Mouse (Mus musculus): Measurements from ENCODE around the gene Dlg4.
"Not testable (repeated sequence)": the region's sequence is repeated elsewhere in the genome, so short reads cannot be mapped to it uniquely, and the experiment has no call there.

Gene Dlg4

DNA sequence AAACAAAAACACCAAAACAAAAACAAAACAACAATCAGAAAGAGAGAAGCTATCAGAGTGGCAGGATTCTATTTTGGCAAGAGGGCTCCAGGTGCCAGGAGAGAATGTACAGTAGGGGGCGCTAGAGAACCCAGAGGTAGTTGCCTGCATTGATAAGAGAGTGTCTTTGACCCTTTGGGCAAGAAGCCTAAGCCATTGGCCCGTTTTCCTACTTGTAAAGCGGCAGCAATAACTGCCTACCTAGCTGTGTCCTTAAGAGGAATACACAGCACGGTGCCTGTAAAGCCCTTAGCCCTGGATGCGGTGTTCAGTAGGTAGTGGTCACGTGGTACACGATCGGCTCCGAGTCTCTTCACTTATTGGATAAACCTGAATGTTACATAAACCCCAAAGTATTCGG is 33.1 kb downstream of the Dlg4 start:
- DNase-seq (ENCODE audit: low spot score) = peak; percentile 31

DNA sequence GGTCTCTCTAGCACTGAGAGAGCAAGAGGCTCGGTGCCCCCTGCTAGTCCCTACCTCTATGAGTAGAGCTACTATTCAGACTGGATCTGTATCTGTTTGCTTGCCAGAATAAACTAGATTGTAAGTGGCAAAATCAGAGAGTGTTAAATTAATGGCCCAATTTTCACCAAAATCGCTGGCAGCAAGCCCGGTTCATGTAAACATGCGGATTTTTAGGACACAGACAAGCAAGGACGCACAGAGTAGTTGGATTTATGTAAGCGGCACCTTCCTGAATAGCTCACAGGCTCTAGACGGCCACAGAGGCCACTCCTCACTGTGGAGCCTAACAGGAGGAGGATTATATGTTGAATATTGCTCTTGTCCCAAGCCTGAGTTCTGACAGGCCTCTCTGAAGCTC is 36.4 kb downstream of the Dlg4 start:
- DNase-seq (ENCODE audit: low spot score) = peak; percentile 14

DNA sequence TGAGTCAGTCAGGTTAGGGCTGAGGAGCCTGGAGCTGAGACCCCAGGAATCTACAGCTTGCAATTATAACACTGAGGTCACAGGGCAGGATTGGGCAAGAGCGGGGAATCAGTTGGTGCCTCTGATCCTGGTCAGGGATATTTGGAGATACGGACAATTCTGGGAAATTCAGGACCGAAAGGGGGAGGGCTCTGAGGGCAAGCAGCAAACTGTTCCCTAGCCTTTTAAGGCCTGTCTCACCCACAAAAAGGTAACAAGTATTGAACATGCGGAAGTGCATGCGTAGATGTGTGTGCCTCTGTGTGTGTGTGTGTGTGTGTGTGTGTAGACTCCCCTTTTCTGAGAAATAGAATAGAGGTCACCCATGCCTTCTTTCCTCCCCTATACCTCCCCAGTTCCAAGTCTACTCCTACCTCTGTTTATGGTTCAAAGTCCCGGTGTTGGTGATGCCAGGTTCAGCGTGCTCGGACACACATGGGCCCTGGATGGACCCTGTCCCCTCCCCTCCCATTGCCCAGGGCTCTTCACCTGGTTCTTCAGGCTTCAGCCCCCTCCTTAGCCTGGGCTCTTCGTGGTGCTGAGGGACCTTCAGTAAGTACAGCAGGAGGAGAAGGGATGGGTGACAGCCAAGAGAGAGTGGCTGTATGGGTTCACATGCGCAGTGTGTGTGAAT is 37.3 kb downstream of the Dlg4 start, which contains the start of gene Asgr1:
Gene Asgr1, plus strand, starts transcription at position 188 of the 673 bp plus-strand sequence.
- no peak for DNase-seq (ENCODE audit: low spot score)

DNA sequence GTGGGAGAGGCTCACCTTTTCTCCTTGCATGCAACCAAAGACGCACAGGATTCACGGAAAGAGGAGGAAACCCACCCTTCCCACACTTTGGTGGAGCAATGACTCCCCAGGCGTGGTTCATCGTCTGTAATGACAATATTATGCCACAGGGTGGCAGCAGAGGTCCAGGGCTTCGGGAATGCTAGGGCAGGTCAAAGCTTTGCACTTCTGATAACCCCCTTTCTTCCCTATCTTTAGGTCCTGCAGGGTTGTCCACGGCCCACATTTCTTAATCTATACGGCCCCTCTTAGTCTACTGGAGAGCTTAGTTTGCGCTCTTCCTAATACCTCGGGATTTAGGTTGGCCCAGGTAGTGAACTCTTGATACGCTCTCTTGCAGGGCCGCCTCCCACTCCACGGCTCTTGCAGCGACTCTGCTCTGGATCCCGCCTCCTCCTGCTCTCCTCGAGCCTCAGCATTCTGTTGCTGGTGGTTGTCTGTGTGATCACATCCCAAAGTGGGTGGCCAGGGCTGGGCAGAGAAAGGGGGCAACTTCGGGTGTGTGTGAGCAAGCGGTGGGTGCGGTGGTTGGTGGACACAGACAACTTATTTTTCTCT is 39.0 kb downstream of the Dlg4 start:
- peak; percentile 80 for DNase-seq (ENCODE audit: low spot score)

DNA sequence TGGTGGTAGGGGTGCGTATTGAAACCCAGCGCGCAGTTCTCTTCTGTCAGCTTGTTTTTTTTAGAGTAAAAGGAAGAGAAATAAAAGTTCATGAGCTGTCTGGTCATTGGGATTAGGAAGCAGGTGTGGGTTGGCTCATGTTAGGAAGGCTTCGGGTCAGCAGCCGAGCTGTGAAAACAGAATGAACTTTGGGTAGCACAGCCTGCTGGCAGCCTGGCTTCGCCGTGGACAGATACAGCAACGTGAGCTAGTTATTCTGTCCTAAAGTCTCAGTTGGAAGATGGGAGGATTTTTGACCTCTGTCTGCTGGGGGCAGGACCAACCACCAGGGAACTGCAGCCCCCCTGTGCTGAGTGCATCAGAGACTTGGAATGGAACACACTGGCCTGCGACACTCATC is 41.1 kb downstream of the Dlg4 start:
- no peak for DNase-seq (ENCODE audit: low spot score)

DNA sequence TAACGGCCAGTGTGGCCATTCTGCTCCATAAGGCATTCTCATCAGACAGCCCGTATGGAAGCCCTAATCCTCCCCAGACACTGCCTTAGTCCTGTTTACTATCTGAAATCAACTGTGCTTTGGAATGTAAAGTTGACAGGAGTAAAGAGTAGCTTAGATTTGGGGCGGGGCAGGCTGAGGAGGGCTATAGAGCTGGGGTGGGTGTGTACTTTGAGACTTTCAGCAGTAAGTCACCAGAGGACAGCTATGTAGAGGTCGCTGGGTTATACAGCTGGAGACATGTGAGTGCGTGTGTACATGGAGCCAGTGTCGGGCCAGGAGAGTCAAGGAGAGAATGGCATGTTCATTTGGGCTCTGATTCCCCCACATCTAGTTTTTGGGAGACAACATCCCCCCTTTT is 43.2 kb downstream of the Dlg4 start:
- DNase-seq (ENCODE audit: low spot score) = no peak

DNA sequence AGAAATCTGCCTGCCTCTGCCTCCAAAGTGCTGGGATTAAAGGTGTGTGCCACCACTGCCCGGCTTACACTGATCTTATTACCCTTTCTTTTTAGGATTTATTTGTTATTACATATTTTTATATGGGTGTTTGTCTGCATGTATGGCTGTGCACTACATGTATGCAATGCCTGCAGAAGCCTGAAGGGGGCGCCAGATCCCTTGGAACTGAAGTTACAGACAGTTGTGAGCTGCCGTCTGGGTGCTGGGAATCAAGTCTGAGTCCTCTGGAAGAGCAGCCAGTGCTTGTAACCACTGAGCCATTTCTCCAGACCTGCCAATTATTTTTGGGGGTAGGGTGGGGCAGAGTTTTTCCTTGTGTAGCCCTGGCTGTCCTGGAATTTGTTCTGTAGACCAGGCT is 46.3 kb downstream of the Dlg4 start:
- no peak for DNase-seq (ENCODE audit: low spot score)

DNA sequence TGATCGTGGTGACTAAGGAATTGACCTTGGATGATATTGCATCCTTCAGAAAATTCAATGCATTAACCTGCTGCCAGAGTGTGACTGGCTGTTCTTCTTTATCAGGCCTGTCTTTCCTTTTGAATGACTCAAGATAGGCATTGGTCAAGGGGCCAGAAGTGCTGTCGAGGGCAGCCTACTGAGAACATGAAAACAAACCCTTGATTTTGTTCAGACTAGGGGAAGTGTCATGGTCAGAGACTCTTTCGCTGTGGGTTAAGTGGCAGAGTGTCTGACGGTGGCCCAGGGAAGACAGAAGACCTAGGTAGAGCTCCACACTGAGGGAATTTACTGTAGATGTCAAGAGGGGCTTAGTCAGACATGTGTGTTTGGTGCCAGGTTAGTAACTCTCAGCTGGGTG is 50.0 kb downstream of the Dlg4 start:
- no peak for DNase-seq (ENCODE audit: low spot score)

DNA sequence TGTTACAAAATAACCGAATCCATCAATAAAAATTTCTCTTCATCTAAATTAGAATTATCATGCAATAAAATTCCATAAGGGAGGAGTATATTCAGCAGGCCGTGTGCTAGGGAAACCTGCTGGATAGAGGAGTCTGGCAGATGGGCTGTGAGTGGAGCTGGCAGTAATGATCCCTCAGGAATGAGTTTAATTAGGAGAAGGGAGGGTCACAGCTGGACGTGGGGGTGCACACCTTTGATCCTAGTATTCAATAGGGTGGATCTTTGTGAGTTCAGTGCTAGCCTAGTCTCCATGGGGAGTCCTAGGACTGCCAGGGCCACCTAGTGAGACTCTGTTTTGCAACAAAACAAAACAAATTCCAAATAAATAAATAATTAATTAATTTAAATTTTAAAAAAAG is 51.5 kb downstream of the Dlg4 start:
- DNase-seq (ENCODE audit: low spot score) = no peak

DNA sequence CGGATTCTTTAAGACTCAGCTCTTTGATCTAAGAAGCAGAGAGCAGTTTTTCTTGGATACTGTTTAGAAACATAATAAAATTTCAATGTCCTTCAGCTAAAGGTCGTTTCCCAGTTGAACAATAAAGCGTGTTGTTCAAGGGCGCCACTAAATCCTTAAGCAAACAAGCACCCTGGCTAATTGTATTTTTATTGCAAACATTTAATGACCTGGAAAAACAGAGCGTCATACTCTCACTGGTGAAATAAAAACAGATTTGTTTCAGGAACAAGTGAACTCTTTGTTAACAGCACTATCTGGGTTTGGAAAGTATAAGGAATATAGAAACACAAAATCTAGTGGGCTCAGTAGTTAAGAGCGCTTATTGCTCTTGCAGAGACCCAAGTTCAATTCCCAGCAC is 53.3 kb downstream of the Dlg4 start:
- no peak for DNase-seq (ENCODE audit: low spot score)

DNA sequence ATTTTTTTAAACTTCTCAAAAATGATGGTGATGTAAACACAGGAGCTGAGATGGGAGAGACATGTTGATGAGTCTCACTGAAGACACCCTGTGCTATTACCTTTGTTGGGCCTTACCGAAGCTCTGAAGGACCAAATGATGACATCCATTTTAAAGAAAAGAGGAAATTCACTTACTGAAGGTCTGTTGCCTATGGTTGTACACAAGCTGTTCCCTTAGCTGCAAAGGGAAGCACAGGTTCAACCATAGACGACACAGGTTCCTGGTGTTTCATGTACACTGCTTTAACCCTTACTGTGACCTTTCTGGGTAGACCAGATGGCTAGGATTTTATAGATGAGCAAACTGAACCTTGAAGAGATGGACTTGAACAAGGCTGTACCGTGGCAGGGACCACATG is 53.9 kb downstream of the Dlg4 start:
- DNase-seq (ENCODE audit: low spot score) = not testable (repeated sequence)

DNA sequence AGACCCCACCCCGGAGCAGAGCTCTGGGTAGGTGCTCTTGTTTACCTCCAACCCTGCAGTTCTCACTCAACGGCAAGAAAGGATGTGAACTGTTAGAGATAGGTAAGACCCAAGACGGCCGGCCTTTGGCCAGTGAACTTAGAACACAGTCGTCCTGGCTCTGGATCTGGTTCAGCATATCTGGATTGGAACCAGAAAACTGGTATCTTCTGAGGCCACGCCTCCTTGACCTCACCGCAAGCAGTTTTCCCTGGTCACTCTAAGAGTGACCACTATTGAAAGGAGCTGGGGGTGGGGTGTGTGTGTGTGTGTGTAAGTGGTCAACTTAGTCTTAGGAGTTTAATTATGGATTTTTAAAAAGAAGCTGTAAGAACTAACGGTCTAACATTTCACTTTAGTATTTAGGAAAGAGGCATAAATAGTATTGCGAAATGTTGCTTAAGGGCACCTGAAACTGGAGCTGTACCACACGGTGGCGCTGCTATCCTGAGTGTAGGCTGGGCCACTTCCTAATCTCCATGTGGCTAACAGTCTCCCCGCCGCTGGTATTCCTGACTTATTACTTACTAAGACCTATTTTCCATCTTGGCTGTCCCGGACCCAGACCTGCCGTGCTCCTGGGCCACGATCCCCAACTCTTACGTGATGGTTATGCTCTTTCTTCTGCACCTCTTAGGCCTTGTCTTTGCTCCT is 57.8 kb downstream of the Dlg4 start:
- peak; percentile 94 for DNase-seq (ENCODE audit: low spot score)

DNA sequence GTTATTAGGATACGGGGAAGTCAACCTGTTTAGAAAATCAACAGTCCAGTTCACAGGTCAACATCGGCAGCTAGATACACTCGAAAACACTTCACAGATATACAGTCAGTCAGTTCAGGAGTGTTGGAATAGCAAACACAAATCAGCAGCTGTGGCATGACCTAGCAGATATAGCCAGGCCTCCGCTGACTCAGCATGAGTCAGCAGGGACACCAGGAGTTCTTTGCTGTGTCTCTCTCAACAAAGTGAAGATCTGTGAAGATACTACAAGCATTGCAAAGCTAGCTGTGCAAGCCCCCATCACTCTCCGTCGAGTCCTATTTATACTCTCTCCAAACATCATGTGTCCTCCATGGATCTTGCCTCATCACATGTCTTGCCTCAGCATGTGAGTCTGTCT is 58.8 kb downstream of the Dlg4 start:
- peak; percentile 54 for DNase-seq (ENCODE audit: low spot score)

DNA sequence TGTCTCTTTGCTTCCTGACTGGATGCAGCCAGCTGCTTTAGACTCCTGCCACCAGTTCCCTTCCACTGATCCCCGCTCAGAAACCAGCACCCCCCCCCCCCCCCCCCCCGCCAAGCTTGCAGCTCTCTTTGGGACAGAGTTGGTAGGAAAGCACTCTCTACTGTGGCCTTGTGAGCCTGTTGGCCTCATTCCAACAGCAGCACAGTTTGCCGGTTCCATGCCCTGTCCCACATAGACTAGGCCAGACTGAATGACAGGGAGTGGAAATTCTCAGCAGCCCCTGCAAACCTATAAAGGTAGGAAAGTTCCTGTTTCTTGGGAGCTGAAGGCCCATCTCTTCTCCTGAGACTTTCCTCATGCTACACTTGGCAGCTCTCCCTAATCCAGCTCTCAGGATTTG is 60.7 kb downstream of the Dlg4 start:
- peak; percentile 87 for DNase-seq (ENCODE audit: low spot score)

DNA sequence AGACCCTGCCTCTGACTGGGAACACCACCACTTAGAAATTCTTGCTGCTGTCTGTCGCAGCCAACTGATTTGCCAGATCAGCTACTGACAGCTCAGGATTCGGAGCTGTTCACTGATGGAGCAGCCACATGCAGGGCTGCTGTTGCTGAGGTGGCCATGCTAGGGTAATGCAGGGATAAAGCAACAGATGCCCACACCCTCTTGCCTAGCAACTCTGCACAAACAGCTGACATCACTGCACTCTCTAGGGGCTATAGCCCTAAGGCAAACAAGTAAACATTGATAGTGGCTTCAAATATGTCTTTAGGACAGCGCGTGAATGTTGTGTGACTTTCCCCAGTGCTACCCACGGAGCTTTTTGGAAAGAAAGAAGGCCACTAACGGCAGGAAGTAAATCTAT is 62.4 kb downstream of the Dlg4 start:
- peak; percentile 15 for DNase-seq (ENCODE audit: low spot score)

DNA sequence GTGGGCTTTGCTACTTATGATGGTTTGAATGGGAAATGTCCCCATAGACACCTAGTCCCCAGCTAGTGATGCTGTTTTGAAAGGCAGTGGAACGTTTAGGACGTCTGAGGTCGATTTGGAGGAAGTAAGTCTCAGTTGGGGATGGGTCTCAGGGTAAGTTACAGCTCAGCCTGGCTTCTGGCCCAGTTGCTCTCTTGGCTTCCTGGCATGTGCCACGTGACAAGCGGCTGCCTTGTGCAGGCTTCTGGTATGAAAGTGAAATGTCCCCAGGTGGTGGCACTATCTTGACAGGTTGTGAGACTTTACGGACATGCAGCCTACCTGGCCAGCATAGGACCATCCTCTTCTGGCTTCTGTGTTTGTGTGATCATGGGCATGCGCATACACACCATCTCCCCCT is 63.2 kb downstream of the Dlg4 start:
- DNase-seq (ENCODE audit: low spot score) = peak; percentile 30

DNA sequence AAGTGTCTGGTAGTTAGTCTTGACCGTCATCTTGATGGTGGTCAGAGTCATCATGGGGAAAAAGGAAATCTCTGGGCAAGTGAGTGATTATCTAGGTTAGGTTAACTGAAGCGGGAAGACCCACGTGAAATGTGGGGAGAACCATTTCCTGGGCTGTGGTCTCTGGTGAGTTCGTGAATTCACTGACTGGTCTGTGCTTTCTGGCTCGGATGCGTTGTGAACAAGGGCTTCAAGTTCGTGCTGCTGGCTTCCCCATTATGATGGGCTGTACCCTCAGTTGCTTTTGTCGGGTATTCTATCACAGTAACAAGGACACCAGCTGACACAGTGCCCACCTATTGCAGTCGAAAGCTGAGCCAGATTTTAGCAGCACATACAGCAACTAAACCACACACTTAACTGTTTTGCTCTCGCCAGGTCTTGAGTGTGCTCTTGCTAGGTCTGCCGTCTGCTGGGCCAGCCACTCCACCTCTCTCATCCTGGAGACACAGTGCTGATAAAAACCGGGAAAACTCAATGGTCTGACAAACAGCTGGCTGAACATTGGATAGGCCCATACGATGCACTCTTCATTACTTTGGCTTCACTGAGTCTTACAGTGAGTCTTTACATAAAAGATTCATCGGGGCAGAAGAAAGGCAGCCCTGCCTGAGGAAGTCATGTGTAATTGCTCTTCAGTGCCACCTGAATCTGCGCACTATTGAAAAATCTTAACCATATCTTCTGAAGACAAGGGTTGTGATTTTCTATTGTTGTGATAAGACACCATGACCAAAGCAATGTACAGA is 64.3 kb downstream of the Dlg4 start:
- DNase-seq (ENCODE audit: low spot score) = no peak

DNA sequence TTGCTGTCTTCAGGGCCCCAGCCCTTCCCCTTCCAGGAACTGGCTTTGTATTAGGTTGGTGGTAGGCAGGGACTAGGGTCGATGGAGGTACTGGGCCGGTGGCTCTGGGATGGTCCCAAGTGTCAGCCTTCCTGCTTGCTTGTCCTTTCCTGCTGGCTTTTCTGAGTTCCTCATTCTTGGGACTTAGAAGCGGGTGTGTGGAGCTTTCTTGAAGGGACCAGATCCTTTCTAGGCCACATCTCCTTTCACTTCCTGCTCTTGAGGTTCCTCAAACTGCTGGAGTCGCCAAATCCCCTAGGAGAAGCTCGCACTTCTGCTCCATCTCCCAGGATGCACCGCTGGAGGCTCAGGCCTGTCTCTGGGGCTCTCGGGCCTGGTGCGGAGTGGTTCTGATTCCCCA is 67.8 kb downstream of the Dlg4 start:
- no peak for DNase-seq (ENCODE audit: low spot score)

DNA sequence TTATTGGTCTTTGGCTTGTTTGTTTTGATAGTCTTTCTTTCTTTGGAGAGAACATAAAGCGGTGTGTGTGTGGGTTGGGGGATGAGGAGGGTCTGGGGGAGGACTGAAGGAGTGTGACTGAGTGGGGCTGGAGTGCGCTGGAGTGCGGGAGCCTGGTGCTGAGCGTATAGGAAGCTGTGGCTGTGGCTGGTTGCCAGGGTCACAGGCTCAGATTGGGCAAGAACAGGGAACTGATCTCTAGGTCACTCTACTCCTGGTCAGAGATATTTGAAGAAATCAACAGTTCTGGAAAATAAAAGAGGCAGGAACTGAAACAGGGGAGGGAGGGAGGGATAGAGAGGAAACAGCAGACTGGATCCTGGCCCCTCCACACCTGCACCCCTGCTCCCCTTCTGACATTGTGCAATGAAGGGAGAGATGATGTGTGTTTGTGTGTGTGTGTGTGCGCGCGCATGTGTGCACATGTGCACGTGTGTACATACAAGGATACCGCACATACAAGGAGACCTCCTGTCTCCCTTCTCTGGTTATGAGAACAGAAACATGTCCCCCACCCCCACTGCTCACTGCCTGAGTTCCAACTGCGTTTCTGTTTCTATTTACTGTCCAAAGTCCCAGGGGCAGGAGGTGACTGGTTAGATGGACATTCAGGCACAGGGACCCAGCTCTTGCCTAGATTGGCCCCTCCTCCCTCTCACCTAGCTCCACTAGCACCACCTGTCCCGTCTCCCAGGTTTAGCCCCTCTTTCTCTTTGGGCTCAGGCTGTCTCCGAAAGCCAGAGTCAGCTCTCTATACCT is 75.4 kb downstream of the Dlg4 start, which contains the start of gene Asgr2:
Gene Asgr2, plus strand, starts transcription at position 659 of the 798 bp plus-strand sequence.
- peak; percentile 55 for DNase-seq (ENCODE audit: low spot score)

Data from adipocyte (in vitro differentiated cells).